Mouse (Mus musculus) limb, embryonic 11.5 days (tissue): ENCODE data around the gene Gga3. TPM values are rescaled to one million over a fixed set of nuclear protein-coding genes. Genes with fewer than 3 reads are reported as not detected.

Source experiments
- ATAC-seq: fragments of 200-750 bp; cut with Nextera tagmentation; 2 replicates; pipeline ENCODE4 v1.8.0; 2017; ENCODE audit warnings: low read depth; ENCODE audit not compliant: insufficient number of reproducible peaks, low FRiP score, low TSS enrichment
- DNase-seq: peaks from one replicate; pipeline ENCODE4 v3.0.0-alpha.2; 2015; ENCODE audit warnings: low spot score
- H3K27ac ChIP-seq: fragments of 300-500 bp; sonication (generic); replicated peaks from 2 replicates; pipeline ENCODE4 v1.5.1; 2014; ENCODE audit warnings: low read depth, mild to moderate bottlenecking, low read length
- H3K27me3 ChIP-seq: fragments of 300-500 bp; sonication (generic); 2 replicates; pipeline ENCODE4 v1.6.1; 2014; ENCODE audit warnings: mild to moderate bottlenecking, low read length, mixed read lengths; ENCODE audit not compliant: control insufficient read depth, insufficient read depth
- H3K36me3 ChIP-seq: fragments of 300-500 bp; sonication (generic); 2 replicates; pipeline ENCODE4 v1.6.1; 2014; ENCODE audit warnings: mild to moderate bottlenecking, low read length, moderate library complexity, mixed read lengths; ENCODE audit not compliant: control insufficient read depth, insufficient read depth
- H3K4me1 ChIP-seq: fragments of 300-500 bp; sonication (generic); 2 replicates; pipeline ENCODE4 v1.6.1; 2014; ENCODE audit warnings: low read length, mixed read lengths; ENCODE audit not compliant: control insufficient read depth, insufficient read depth
- H3K4me2 ChIP-seq: fragments of 300-500 bp; sonication (generic); 2 replicates; pipeline ENCODE4 v1.6.1; 2014; ENCODE audit warnings: low read depth, mild to moderate bottlenecking, moderate library complexity; ENCODE audit not compliant: severe bottlenecking
- H3K4me3 ChIP-seq: fragments of 300-500 bp; sonication (generic); 2 replicates; pipeline ENCODE4 v1.5.1; 2014; ENCODE audit warnings: low read depth, low read length
- H3K9ac ChIP-seq: fragments of 300-500 bp; sonication (generic); 2 replicates; pipeline ENCODE4 v1.6.1; 2014; ENCODE audit warnings: mild to moderate bottlenecking, low read length
- H3K9me3 ChIP-seq: fragments of 300-500 bp; sonication (generic); 2 replicates; pipeline ENCODE4 v1.6.1; 2016; ENCODE audit warnings: low read length; ENCODE audit not compliant: control insufficient read depth
- WGBS: fragments of 180-500 bp; shearing (Covaris S2); extraction: QIAGEN DNeasy Blood & Tissue Kit; methylation state at CpG from one replicate; pipeline ENCODE4 v1.1.7; 2014; 5-methylcytosine and 5-hydroxymethylcytosine counted together
- polyA plus RNA-seq: library from polyadenylated mRNA; unstranded; fragments of >200 nt; fragmentation: Nextera tagmentation; extraction: Ambion mirVana; gene quantifications from 2 replicates; pipeline ENCODE4 v1.2.1, GENCODE M21; 2014

The Gga3 gene
- polyA plus RNA-seq, 1 experiment from 2014 or later: 21.3 TPM

DNA sequence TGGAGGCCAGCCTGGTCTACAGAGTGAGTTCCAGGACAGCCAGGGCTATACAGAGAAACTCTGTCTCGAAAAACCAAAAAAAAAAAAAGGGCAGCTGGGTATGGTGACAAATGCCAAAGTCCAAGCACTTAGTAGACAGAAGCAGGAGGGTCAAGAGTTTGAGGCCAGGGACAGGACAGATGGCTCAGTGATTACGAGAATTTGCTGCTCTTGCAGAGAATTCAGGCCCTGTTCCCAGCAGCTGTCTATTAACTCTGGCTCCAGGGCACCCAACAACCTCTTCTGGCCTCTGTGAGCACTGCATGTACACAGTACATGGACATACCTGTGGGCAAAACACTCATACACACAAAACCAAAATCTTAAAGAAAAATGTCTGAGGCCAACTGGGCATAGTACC, 14.2 kb upstream of the Gga3 start:
- Histone ChIP-seq H3K4me2 (no peak overlapping the region), H3K27ac (no peak overlapping the region), H3K9me3 (no peaks in the 10 kb centered on the region), H3K4me1 (no peaks in the 10 kb centered on the region; the same call in 1 of the 2 replicates), H3K9ac (no peak overlapping the region), H3K4me3 (no peak overlapping the region), H3K27me3 (no peaks in the 10 kb centered on the region), H3K36me3 (peaks cover 3% of the 10 kb centered on the region; the same call in 1 of the 2 replicates)
- DNase-seq (no peak), ATAC-seq (no peak)
- 76% methylated on average over 2 of the region's 2 CpGs for WGBS

DNA sequence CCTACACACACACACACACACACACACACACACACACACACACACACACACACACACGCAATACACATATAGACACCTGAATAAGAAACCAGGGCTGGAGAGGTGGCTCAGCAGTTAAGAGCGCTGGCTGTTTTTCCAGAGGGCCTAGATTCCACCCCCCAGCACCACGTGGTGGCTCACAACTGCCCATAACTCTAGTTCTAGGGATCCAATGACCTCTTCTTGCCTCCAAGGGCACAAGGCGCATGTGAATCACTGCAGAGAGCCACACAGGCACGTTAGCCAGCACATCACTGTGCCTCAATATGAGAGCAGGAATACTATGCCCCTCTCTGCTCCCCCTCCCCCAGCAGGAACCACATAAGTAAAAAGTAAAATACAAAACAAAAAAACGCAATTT, 13.0 kb upstream of the Gga3 start:
- Histone ChIP-seq H3K4me2 (no peak overlapping the region), H3K4me3 (no peak overlapping the region), H3K36me3 (peaks cover 3% of the 10 kb centered on the region; the same call in 1 of the 2 replicates), H3K27me3 (no peaks in the 10 kb centered on the region), H3K4me1 (peaks cover 3% of the 10 kb centered on the region; the same call in 1 of the 2 replicates), H3K9me3 (no peaks in the 10 kb centered on the region), H3K9ac (no peak overlapping the region), H3K27ac (no peak overlapping the region)
- ATAC-seq (no peak), DNase-seq (no peak)
- 82% methylated on average over 6 of the region's 6 CpGs for WGBS

DNA sequence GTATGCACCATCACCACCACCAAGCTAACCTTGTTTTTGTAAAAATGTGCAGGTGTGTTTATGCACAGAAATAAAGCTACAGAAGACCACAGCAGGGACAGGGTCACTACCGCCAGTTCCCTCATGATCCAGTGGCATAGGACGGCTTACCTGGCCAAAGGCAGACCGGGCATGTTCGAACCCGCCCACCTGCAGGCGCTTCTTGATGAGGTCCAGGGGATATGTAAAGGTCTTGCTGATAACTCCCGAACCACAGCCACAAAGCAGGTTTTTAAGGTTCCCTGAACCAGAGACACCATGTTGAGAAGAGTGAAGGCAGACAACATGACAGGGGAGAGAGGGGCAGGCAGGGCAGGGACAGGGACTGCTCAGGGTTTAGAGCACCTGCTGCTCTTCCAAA, 12.5 kb upstream of the Gga3 start:
- Histone ChIP-seq H3K27ac (no peak overlapping the region), H3K4me1 (peaks cover 7% of the 10 kb centered on the region; the same call in 1 of the 2 replicates), H3K27me3 (no peaks in the 10 kb centered on the region), H3K4me3 (no peak overlapping the region), H3K9ac (no peak overlapping the region), H3K36me3 (peaks cover 3% of the 10 kb centered on the region; the same call in 1 of the 2 replicates), H3K9me3 (no peaks in the 10 kb centered on the region), H3K4me2 (no peak overlapping the region)
- no peak for DNase-seq
- no peak for ATAC-seq
- WGBS: 86% methylated on average over 7 of the region's 7 CpGs

DNA sequence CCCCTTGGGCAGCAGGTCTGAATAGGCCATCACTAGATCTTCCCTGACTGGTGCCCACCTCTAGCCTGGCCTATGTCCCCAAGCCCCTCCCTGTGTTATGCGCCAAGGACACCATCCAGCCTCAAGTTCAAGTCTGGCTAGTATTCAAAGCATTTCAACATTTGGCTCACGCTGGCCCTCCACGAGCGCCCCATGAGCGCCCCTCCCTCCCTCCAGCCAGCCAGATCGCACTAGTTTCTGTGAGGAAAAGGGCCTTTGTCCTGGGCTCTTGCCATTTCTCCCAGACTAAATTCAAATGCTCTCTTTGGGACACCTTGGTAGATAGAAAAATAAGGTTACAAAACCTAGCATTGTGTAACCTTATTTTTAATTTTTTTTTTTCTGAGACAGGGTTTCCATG, 12.0 kb upstream of the Gga3 start:
- H3K4me1 ChIP-seq: peaks cover 7% of the 10 kb centered on the region; the same call in 1 of the 2 replicates
- no peaks in the 10 kb centered on the region for H3K27me3 ChIP-seq
- H3K4me2 ChIP-seq: no peak overlapping the region
- DNase-seq: no peak
- no peak overlapping the region for H3K9ac ChIP-seq
- 83% methylated on average over 6 of the region's 6 CpGs for WGBS
- ATAC-seq: no peak
- H3K27ac ChIP-seq: no peak overlapping the region
- peaks cover 3% of the 10 kb centered on the region; the same call in 1 of the 2 replicates for H3K36me3 ChIP-seq
- no peaks in the 10 kb centered on the region for H3K9me3 ChIP-seq
- H3K4me3 ChIP-seq: no peak overlapping the region

DNA sequence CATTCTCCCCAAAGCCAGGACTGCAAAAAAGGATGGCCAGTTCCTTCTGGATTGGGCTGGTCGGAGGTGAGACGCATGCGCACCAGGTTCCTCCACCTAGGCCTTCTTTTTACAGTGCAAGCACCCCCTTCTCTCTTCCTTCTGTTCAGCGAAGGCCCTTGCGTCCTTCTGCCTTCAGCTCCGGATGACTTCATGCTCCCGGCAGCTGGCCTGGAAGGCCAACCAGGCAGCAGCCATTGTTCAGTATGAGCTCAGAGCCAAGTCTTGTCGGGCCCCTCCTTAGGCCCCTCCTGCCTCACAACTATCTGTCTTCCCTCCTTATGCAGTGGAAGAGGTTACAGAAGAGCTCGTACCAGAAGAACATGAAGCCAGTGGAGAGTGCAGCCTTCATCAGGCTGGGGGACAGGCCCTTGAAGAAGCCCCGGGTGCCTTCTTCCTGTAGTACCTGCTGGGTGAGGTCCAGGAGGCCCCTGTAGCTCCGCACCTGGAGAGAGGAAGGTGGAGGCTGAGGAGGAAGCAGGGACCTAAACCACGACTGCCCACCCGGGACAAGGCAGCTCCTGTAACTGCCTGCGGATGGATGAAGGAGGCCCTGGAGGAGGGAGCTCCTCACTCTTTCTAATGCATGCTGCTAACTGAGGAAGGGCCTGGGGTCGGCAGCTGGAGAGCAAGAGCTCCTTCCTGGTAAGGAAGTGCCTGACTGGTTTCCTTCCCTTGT, 11.4 kb upstream of the Gga3 start:
- ATAC-seq: no peak
- Histone ChIP-seq H3K4me3 (no peak overlapping the region), H3K27ac (no peak overlapping the region), H3K9ac (no peak overlapping the region), H3K9me3 (no peaks in the 10 kb centered on the region), H3K4me1 (peaks cover 7% of the 10 kb centered on the region; the same call in 1 of the 2 replicates), H3K36me3 (peaks cover 3% of the 10 kb centered on the region; the same call in 1 of the 2 replicates), H3K4me2 (no peak overlapping the region), H3K27me3 (no peaks in the 10 kb centered on the region)
- no peak for DNase-seq
- 87% methylated on average over 15 of the region's 15 CpGs for WGBS

DNA sequence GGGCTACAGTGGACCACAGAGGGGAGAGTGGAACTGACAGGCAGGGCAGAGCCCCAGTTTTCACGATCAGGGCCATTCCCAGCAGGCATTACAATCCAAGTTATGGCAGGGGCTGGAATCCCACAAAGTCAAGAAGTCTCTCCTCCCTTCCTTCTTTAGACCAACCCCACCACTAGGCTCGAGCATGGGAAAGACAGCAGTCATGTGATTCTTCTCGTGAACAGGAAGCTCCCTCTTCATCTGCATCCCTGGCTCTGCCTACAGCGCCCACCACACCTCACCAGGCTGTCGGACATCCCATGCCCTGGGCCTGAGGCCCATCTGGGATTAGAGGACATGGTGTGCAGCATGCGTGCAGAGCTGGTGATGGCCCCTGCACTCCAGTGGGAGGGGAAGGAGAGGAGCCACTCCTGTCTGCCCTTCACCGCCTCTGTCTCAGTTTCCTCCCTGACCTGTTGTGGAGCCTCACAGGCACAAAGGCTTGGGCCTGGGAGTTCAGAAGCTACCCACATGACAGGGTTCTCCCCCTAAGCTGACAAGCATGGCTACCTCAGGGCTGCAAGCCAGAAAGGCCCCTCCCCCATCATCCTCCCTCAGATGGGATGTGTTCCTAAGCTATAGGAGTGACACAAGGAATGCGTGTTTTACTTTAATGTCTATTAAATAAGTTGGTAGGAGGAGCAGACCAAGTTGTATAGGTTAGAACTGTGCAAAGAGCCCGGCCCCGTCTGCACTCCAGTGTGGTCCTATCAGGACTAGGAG, 10.7 kb upstream of the Gga3 start:
- H3K4me1 ChIP-seq: peaks cover 7% of the 10 kb centered on the region; the same call in 1 of the 2 replicates
- H3K27ac ChIP-seq: no peak overlapping the region
- H3K4me2 ChIP-seq: no peak overlapping the region
- H3K4me3 ChIP-seq: no peak overlapping the region
- peaks cover 3% of the 10 kb centered on the region; the same call in 1 of the 2 replicates for H3K36me3 ChIP-seq
- H3K9ac ChIP-seq: no peak overlapping the region
- DNase-seq (no peak), ATAC-seq (no peak)
- no peaks in the 10 kb centered on the region for H3K27me3 ChIP-seq
- 87% methylated on average over 10 of the region's 10 CpGs for WGBS
- H3K9me3 ChIP-seq: no peaks in the 10 kb centered on the region

DNA sequence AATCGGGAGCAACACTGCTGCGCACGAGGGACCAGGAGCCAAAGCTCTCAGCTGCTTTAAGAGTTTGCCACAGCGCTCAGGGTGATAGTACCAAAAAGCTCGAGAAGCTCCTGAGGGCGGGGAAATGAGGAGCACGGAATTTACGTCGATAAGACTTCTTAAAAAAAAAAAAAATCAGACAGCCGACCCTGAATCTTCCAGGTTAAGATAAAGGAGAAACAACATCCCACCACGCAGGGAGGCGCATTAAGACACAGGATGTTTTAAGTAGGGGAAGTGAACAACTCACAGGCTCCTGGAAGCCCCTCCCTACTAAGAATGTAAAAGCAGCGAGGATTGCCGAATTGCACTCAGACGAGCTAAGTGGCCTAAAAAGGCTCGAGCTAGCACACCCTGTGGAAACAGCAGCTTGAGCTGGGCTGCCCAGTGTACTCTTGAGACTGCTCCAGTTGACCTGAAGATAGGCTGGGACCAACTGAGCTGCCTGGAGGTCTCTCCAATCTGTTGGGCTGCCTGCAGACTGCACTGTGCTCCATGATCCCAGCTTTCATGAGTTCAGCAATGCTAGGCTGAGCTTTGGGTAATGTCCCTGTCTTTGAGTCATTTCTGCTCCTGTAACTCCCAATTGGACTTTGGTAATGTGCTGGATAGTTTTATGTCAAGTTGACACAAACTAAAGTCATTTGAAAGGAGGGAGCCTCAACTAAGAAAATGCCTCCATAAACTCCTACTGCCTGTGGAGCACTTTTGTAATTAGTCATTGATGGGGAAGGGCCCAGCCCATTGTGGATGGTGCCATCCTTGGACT, 9.5 kb upstream of the Gga3 start:
- DNase-seq: peak; percentile 30
- H3K9me3 ChIP-seq: no peaks in the 10 kb centered on the region
- no peak for ATAC-seq
- H3K4me3 ChIP-seq: peak overlapping the region; percentile 58
- peak overlapping the region; percentile 83 for H3K4me2 ChIP-seq
- peaks cover 7% of the 10 kb centered on the region; the same call in 1 of the 2 replicates for H3K4me1 ChIP-seq
- peak overlapping the region; percentile 64 for H3K9ac ChIP-seq
- peaks cover 13% of the 10 kb centered on the region for H3K36me3 ChIP-seq
- H3K27me3 ChIP-seq: no peaks in the 10 kb centered on the region
- under 1% methylated on average over 16 of the region's 16 CpGs for WGBS
- peak overlapping the region; percentile 26; the same call in 1 of the 2 replicates for H3K27ac ChIP-seq
